Mouse (Mus musculus) E14TG2a.4 (cell line): ENCODE measurements around the gene Cntn1.

Source experiments
- H3K27me3 ChIP-seq: 2 replicates; pipeline ENCODE4 v1.6.1; 2014; ENCODE audit warnings: low read length, control low read depth; ENCODE audit not compliant: insufficient read depth
- H3K36me3 ChIP-seq: 2 replicates; pipeline ENCODE4 v1.6.1; 2014; ENCODE audit warnings: low read length, control low read depth; ENCODE audit not compliant: insufficient read depth
- H3K4me1 ChIP-seq: replicated peaks from 2 replicates; pipeline ENCODE4 v1.6.1; 2014; ENCODE audit warnings: low read depth, low read length, control low read depth
- H3K4me3 ChIP-seq: replicated peaks from 2 replicates; pipeline ENCODE4 v1.5.1; 2014; ENCODE audit warnings: mild to moderate bottlenecking, low read length
- H3K9me3 ChIP-seq: 2 replicates; pipeline ENCODE4 v1.6.1; 2014; ENCODE audit warnings: low read length, control low read depth
- CTCF ChIP-seq: conservative IDR thresholded peaks from 2 replicates; pipeline ENCODE4 v1.5.1; 2014; ENCODE audit warnings: low read length
- NANOG ChIP-seq: IDR thresholded peaks from 2 replicates; pipeline ENCODE4 v1.6.1; 2014; ENCODE audit warnings: borderline replicate concordance, low read length, mixed read lengths
- POU5F1 ChIP-seq: IDR thresholded peaks from 2 replicates; pipeline ENCODE4 v1.6.1; 2014; ENCODE audit warnings: low read length, borderline replicate concordance

Gene Cntn1

GRCm38 (mm10) chr15:92364153-92364552 is 313.2 kb downstream of the Cntn1 start:
- Histone ChIP-seq H3K4me1 (no peaks in the 10 kb centered on the region), H3K27me3 (no peaks in the 10 kb centered on the region), H3K9me3 (no peaks in the 10 kb centered on the region), H3K36me3 (no peaks in the 10 kb centered on the region; the same call in 1 of the 2 replicates), H3K4me3 (no peak overlapping the region)
- TF ChIP-seq CTCF (no peak), NANOG (no peak), POU5F1 (no peak)

DNA sequence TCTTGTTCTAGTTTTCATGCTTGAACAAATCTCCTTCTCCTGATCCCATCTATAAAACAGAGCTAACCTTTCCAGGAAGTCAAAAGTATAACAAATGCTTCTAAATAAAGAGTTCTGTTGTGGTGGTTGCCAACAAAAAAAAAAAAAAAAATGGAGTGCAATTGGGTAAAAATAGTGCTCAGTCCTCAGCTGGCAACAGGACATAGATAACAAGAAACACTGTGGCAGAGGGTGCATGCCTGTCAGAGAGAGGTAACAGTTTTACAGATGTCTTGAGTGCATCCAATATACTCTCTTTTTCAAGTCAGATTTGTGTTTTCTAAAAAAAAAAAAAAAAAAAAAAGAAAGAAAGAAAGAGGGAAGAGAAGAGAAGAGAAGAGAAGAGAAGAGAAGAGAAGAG is 313.6 kb downstream of the Cntn1 start:
- Histone ChIP-seq H3K9me3 (no peaks in the 10 kb centered on the region), H3K4me1 (no peaks in the 10 kb centered on the region), H3K27me3 (no peaks in the 10 kb centered on the region), H3K4me3 (no peak overlapping the region), H3K36me3 (no peaks in the 10 kb centered on the region; the same call in 1 of the 2 replicates)
- TF ChIP-seq CTCF (no peak), POU5F1 (no peak), NANOG (no peak)
